Mouse (Mus musculus): ENCODE results near the gene Taar8c.
"Not testable (repeated sequence)": the region's sequence is repeated elsewhere in the genome, so short reads cannot be mapped to it uniquely, and the experiment has no call there.

Gene Taar8c

DNA sequence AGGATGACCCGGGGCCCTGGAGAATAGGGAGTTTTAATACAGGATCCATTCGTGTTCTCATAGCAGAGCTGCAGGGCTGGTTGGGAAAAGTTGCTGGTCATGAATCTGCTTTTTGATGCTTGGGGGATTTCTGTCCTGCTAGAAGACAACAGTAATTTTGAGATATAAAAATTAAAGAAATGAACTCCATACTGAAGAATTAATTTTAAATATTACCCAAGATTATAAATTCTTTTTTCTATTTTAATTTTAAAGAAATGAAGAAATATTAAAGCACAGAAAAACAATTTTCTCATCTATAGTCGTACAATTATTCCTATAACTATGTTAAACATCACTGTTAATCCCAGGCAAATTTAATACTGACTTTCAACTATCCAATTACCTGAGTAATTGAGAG lies at the start of gene Taar8c:
TSS of gene Taar8c (minus strand) at position 101 of the 400 bp plus-strand sequence.
- not testable (repeated sequence) for DNase-seq

DNA sequence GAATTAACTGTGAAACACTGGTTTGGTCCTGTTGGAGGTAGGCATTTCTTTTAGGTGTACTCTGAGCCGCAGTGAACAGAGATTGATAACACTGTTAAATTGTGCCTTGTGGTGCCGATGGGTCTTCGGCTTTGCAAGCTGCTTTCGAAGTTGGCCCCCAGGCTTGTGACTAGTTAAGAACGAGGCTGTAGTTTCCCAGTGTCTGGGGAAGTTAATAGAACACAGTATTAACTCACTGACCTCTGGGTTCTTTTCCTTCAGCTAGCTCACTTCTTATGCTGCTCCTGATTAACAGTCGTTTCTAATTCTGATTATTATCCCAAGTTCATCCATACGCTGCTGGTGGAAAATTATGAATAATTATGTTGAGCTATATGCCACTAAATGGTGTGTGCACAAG lies 48.4 kb upstream of the Taar8c start:
- DNase-seq: peak; percentile 89

DNA sequence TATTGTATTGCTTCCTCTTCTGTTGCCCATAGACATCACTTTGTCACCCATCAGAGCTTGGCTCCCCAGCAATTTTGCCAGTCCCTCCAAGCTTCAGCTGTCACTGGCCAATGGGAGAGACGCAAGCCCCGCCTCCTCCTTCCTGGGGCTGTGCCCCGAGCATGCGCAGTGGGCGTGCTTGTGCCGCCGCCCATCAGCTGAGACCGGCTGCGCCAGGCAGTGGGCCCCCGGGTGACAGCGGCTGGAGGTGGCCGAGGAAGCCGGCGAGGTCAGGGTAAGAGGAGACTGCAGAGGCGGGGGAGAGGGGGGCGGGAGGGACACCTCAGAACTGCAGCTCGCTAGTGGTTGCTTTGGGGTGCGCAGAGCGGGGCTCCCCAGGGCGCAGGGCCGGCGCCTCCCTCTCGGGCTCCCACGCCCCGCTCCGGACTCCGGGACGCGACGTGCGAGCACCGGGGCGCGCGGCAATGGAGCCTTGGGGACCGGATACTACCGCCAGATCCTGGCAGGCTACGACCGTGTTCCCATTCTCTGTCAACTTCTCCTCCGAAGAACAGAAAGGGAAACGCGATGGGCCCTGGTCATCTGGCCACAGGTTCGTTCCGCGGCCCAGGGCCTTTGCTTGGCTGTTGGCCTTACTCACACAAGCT lies 47.5 kb upstream of the Taar8c start, which contains the start of gene Stx7:
TSS of gene Stx7 (plus strand) at position 168 of the 647 bp plus-strand sequence.
- peak; percentile 95 for DNase-seq

DNA sequence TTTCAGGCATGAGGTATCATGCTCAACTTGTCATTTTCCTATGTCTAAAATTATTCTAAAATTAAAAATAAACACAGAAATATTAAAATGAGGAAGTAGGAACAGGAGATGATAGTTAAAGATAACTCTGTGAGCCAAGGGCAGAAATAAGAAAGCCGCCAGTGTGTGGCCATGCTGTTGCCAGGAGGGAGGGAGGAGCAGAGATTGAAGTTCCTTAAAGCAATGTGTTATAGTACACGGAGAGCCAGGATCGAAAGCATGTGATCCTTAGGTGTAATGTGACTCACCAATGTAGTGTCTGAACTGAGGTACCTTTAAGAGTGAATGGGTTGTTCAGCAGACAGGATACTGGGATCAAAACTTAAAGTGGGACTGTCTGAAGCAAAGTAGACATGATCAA lies 41.0 kb upstream of the Taar8c start:
- no peak for DNase-seq

DNA sequence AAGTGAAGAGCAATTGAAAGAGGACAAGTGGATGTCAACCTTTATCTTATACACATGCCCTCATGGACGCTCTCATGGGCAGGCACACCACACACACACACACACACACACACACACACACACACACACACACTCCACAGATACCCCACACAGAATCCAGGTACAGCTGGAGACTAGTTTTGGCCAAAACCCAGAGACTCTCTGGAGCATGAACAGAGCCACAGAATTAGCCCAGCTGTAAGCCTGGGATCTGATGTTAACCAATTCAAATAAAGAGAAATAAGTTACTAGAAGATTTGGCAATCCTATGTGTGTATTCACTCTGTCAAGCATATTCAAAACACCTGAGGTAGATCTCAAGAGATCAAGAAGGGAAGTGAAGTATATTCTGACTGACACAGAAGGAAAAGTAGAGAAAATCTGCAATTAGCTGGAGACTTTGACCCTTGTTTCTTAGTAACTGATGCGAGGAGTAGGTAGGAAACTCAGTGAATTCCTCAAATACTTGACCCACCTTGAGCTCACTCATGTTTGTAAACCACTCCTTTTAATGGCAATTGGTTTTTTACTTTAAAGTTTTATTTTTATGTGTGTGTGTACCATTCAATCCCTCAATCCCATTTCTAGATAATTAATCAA lies 37.0 kb upstream of the Taar8c start:
- DNase-seq: peak; percentile 74

DNA sequence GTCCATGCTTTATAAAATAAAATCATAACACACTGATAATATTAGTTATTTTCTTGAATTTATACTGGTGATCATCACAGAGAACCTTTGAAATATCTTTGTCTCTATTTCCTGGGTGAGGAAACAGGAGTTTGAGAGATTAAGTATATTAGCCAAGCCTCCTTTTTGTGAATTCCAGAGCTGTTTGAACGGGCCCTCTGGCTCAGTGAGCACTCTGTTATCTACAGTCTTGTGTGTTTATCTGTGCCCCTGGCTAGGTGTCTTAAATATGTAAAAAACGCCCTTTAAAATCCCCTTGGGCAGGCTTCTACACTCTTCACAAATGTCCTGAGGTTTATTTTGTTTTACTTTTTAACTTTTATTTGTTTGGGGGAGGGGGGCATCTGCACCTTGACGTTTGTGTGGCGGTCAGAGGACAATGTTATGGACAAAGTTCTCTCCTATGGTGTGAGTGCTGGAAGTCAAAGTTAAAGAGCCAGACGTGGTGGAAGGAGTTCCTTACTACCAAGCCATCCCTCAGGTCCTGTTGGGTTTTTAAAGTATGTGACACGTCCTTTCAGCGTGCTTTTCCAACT lies 32.4 kb upstream of the Taar8c start:
- peak; percentile 45 for DNase-seq

DNA sequence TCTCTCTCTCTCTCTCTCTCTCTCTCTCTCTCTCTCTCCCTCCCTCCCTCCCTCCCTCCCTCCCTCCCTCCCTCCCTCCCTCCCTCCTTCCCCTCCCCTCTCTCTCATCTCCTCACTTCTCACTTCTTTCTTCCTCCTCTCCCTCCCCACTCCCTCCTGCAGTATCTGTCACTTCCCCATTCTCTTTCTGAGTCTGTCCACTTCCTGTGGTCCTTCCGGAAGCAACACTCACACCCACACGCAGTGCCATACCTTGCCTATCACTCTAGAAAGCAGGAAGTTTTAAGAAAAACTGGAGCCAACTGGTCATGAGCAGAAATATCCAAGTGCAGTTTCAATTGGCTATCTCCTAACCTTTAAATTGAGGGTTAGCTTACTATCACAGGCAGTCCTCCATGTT lies 31.4 kb upstream of the Taar8c start:
- no peak for DNase-seq

DNA sequence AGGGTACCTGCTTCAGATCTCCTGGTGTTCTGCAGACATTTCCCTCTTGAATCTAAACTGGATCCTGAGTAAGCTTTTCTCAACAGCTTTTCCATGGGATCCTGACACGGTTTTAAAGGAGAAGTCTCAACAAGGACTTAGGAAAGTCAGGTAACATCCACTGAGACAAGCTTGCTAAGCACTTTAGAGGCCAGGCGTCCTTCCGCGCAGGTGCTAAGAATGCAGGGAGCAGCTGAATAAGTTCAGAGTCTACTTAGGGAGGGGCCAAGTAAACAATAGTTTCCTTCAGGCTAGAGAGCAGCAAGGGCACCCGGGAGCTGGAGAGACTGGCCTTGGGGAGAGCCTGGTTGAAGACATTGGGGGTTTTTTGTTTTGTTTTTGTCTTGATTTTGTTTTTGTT lies 30.6 kb upstream of the Taar8c start:
- peak; percentile 88 for DNase-seq

DNA sequence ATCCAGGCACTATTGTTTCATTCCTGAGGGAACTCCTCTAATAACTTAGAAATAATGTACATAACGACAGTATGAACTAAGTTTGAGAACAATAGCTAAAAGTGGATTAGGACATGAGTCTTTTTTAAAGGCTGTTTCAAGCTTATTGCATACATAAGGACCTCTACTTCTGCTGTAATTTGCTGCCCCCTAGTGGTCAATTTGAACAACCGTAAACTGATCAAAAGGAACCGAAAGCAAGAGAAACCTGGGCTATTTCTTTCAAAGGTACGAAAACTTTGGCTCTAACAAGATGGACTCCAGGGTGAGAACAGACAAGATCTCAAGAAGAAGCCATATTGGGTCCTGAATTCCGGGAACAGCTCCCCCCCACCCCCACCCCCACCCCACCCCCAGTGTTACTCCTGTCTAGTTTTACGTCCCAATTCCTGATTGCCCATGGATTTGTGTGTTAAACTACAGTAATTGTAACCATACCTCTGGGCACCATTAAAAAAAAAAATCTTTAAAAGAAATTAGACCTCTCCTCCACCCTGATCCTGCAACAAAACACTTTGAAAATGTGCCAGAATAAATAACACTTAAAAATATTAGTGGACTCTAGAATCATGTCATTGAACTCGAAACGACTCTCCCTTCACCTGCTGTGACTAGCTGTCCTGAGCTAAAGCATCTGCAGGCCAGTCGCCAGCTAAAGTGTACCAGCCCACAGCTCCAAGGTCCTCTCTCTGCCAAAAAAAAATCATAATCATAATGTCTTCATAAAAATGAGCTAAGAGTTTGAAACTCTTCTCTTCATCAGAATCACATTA lies 29.9 kb upstream of the Taar8c start:
- peak; percentile 90 for DNase-seq

DNA sequence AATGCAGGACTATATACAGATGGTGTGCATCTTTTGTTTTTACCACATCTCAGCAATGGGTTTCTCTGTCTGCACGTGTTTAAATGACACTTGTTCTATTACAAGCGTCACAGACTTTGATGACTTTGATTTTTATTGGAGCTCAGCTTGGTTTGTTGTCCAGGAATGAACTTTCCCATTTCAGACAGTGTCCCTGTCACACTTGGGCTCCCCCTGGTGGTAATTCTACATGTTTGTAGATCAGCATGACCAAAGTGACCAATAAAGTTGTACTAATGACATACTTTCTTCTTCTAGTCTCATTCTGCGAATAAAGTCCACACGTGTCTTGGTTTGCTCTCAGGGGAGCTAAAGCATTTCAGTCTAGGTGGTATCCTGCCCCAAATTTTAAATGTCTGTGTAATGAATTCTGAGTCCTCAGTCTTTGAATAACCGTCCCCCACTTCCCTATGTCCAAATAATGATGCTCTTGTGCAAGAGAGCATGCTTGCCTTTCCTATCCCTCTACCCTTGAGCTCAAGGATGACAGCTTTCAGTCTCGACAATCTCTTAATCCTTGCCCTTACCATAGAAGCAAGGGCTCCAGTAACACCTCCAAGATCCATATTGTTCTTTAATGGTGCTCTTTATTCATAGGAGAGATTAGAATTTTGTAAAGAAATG lies 9.5 kb upstream of the Taar8c start:
- DNase-seq: peak; percentile 69

DNA sequence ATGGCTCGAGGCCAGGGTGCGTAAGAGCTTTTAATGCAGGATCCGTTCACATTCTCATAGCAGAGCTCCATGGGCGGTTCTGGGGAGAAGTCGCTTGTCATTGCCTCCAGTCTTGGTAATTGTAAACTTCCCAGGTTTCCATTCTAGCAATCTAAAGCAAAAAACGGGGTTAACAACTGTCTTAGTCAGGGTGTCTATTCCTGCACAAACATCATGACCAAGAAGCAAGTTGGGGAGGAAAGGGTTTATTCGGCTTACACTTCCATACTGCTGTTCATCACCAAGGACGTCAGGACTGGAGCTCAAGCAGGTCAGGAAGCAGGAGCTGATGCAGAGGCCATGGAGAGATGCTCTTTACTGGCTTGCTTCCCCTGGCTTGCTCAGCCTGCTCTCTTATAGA lies 7.7 kb upstream of the Taar8c start, which contains the start of gene Taar9:
TSS of gene Taar9 (minus strand) at position 101 of the 400 bp plus-strand sequence.
- DNase-seq: not testable (repeated sequence)

DNA sequence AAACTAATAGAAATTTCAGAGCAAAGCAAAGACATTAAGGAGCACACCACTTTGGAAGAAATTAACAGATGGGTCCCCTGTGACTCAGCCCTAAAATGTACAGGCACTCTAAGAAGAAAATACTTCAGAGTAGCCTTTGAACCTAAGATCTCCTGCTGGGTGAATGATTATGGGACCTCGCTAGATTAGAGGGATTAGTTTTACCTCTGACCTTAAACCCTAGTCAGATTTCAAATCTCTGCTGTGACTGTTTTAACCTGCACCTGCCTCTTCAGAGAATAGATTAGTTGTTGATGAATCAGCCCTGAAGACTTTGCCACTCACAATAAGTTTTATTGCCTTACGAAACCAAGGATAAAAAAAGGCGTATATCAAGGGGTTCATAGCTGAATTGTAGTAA lies 6.5 kb upstream of the Taar8c start:
- DNase-seq: peak; percentile 60

DNA sequence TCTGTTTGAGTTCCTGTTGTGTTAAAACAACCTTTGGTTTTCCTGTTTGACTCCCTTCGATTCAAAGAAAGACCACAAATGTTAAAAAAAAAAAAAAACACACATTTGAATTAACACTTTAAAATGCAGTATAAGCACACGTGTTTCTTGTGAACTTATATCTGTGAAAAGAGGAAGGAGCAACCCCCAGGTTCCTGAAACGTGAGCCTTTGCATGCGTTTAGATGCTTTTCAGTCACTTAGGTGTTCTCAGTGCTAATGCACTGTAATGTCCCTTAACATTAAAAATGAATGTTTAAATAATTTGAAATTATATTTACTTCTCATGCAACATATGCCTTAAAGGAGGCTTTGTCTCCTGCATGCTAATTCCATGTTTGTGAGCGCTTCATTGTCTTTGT lies 6.0 kb upstream of the Taar8c start:
- no peak for DNase-seq

DNA sequence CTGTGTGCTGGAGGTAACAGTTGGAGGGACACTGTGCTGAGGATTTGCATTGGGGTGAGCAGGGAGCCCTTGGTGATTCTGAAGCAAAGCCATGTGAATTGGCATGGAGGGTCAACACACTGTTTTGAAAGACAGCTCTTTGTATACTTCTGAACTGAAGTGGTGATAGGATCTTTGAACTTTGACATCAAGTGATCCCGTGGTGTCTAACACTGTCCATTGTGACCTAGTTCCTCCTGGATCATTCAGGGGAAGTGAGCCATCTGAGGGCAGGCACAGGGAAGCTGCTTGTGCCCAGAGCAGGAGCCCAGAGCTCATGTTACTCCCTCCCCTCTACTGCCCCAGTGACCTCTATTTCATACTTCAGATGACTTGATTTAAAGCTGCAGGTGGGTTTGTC lies 1.6 kb upstream of the Taar8c start:
- not testable (repeated sequence) for DNase-seq

DNA sequence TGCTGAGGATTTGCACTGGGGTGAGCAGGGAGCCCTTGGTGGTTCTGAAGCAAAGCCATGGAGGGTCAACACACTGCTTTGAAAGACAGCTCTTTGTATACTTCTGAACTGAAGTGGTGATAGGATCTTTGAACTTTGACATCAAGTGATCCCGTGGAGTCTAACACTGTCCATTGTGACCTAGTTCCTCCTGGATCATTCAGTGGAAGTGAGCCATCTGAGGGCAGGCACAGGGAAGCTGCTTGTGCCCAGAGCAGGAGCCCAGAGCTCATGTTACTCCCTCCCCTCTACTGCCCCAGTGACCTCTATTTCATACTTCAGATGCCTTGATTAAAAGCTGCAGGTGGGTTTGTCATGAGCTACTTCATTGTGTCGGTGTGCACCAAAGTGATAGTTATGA lies 4.7 kb downstream of the Taar8c start:
- DNase-seq: not testable (repeated sequence)

DNA sequence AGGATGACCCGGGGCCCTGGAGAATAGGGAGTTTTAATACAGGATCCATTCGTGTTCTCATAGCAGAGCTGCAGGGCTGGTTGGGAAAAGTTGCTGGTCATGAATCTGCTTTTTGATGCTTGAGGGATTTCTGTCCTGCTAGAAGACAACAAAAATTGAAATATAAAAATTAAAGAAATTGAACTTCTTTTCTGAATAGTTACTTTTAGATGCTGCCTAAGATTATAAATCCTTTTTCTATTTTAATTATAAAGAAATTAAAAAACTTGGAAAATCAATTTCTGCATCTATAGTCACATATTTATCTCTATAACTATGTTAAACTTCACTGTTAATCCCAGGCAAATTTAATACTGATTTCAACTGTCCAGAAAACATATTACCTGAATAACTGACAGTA lies 9.5 kb downstream of the Taar8c start, which contains the start of gene Taar8b:
TSS of gene Taar8b (minus strand) at position 101 of the 400 bp plus-strand sequence.
- no peak for DNase-seq

DNA sequence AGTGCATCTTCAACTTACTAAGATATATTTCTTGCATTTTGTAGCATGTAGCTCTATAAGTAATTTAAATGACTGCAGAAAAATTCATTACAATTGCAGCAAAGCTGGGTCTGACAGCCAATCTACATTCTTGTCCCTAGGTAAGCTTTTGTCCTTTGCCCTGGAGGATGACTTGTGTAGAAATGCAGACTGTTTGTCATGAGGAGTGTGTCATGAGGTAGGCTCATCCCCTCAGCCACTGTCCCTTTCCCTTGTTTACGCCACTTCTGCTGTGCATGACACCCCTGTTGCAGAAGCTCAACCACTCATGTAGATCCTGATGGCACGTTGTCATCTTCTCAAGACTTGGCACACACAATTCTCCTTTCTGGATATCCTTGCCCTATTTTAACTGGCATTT lies 14.5 kb downstream of the Taar8c start:
- no peak for DNase-seq

DNA sequence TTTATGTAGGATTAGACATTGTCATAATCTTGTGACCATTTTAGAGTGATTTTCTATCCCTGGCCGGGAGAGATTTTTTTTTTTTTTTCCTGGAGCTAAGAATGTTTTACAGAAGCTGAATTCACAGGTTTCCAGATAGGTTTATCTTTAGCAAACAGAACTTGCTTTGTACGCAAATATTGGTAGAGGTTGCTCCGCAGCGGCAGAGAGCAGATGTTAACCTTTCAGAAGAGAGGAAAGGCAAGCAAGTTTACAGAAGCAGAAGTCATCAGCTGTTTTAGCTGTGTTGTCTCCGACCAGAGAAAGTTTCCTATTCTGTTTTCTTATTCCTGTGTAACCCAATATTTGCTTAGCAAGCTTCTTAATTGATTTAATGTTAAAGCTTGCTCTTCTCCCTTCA lies 15.2 kb downstream of the Taar8c start:
- DNase-seq: no peak

DNA sequence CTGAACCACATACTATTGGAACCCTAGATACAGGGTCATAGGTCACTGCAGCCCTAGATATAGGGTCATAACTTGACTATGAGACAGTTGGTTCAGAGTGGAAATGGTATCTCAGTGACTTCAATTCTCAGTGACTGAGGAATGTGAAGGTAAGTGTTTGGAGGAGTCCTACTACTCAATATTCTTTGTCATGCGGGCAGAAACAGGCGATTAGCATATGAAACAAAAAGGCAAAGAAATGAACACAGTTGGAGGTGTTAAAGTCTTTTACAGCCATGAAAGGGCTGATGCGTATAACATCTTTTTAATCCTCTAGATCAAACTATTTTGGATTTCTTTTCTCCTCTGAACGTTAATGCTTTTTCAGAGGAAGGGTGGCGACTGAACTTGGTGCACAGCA lies 15.8 kb downstream of the Taar8c start:
- DNase-seq: no peak

DNA sequence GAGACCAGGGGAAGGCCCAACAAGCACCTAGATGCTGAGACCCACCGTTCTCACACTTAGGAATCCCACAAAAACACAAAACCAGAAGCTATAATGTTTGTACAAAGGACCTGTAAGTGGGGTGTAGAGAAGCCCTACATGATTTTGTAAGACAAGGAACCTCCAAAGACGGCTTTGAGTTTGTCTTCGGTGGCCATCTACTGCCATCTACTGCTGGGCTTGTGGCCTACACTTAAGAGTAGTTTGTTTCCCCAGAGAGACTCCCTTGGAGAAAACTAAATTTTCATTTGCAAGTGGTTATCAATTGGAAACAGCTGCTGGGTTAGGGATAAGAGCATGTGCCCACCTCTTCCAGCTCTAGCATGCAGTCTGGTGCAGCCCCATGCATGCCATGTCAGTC lies 21.5 kb downstream of the Taar8c start:
- peak; percentile 46 for DNase-seq

DNA sequence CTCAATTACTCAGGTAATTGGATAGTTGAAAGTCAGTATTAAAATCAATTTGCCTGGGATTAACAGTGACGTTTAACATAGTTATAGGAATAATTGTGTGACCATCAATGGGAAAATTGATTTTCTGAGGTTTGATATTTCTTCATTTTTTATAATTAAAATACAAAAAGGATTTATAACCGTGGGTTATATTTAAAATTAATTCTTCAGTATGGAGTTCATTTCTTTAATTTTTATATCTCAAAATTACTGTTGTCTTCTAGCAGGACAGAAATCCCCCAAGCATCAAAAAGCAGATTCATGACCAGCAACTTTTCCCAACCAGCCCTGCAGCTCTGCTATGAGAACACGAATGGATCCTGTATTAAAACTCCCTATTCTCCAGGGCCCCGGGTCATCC lies 25.5 kb downstream of the Taar8c start, which contains the start of gene Taar8a:
TSS of gene Taar8a (plus strand) at position 301 of the 400 bp plus-strand sequence.
- not testable (repeated sequence) for DNase-seq

DNA sequence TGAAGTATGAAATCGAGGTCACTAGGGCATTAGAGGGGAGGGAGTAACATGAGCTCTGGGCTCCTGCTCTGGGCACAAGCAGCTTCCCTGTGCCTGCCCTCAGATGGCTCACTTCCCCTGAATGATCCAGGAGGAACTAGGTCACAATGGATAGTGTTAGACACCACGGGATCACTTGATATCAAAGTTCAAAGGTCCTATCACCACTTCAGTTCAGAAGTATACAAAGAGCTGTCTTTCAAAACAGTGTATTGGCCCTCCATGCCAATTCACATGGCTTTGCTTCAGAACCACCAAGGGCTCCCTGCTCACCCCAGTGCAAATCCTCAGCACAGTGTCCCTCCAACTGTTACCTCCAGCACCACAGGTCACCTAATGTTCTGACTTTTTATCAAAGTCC lies 27.0 kb downstream of the Taar8c start:
- DNase-seq: peak; percentile 6

DNA sequence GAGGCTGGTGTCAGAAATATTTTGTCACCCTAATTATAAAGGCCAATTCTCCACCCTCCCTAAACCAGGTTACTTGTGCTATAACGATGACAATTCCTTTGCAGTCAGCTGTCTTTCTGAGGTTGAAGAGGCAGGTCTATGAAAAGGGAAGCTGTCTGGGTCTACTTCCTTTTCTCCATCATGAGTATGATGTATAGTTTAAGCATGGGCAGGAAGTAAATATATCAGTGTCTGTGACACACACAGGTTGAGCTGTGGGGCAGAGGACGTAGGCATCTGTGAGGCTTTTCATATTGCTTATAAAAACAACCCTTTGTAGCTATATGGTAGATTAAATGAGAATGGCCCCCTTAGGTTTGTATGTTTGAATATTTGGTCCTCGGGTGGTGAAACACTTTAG lies 42.7 kb downstream of the Taar8c start:
- no peak for DNase-seq

Data from kidney, adult 9 months (tissue).